Mouse (Mus musculus) urinary bladder, adult 18-20 months (tissue): Measurements from ENCODE around the gene Efna2.
"Not testable (repeated sequence)": the region's sequence is repeated elsewhere in the genome, so short reads cannot be mapped to it uniquely, and the experiment has no call there.

Experiments
- DNase-seq, 2 experiments: peaks; one replicate each; pipeline ENCODE4 v3.0.0; 2022; ENCODE audit warnings: low spot score in 2 of 2, mixed read lengths in 2 of 2

The Efna2 gene

DNA sequence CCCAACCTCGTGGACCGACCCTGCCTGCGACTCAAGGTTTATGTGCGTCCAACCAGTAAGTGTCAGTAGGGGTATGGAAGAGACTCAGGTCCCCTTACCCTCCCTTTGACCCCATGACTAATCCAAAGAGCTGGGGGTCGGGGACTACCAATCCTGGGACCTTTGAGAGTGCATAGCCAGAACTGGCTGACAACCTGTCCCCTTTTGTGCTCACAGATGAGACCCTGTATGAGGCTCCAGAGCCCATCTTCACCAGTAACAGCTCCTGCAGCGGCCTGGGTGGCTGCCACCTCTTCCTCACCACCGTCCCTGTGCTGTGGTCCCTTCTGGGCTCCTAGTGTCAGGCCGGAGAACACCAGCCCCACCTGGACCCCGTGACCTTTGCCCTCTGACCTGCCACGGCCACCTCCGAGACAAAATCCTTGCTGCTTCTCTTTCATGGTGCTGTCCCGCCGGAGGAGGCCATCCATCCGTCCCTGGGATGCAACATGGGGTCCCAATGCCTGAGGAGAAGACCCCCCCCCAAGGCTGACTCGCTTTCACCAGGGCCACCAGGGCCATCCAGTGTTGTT is 9.3 kb downstream of the Efna2 start:
- DNase-seq: no peak

DNA sequence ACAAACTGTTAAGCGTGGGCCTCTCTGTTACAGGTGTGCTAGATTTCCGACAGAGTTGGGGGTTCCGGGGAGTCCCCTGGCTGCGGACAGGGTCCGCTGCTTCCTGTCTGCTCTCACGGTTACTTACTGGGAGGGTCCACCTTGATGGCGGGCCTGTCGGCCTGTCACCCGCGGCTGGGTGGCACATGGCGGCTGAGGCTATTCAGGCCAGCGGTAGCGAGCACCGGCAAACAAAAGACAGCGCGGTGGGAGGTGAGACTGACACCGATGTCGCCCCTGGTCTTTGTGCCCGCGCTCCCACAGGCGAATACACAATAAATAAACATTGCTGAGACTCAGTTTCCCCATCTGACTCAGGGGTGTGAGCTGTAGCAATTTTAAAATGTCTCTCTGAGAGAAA is 10.7 kb downstream of the Efna2 start:
- no peak for DNase-seq

DNA sequence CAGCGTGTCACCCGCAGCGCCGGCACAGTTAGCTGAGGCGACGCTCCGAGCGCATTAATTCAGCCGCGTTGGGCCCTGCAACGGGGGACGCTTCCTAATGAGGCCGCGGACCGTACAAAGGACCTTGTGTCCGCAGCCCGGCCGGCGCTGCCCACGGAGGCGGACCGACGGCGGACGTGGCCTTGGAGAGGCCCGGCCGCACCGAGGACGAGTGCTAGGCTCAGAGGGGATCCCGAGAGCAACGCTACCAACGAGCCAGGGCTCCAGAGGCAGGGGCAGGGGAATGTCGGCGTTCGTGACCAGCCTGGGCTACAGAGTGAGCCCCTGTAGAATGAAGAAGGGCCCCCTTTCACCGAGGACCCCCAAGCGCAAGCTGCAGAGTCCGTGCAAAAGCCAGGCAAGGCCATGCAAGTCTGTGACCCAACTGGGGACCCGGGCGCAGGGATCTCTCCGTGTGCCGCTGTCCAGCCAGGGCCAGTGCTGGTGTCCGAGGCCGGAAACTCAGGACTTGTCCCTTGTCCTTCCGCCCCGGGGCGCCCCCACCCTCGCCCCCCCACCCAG is 11.3 kb downstream of the Efna2 start:
- no peak for DNase-seq

DNA sequence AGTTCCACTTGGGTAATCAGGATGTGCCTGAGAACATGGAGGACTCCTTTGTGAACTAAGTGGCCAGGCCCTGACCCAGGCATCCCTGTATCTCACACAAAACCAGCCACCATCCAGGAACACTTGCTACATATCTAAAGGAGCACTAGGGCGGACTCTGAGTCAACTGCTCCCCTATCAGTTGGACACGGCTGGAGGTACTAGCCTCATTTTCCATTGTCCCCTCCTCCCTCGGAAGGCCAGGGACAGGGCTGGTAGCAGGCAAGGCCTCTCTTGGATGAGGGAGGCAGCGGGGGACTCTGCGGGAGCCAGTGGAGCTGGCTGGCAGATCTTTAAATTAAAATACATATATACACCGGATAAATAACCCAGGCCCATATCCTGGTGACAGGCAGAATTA is 14.7 kb downstream of the Efna2 start:
- no peak for DNase-seq

DNA sequence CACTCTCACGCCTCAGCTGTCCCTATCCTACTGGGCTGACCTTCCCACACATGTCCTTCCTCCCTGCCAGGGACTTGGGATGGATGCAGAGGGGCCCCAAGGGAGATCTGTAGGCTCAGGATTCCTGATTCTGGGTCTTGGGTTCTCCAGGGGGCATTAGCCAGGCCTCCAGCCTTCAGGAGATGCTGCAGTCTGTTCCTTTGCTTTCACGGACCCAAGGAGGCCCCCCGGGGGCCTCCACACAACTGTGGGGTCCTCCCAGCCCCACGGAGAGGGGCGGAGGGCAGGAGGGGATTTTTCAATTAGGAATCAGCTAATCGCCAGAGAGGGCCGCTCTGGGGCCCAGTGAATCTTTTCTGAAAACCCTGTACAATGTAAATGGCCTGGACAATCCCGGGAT is 15.2 kb downstream of the Efna2 start:
- DNase-seq: no peak

DNA sequence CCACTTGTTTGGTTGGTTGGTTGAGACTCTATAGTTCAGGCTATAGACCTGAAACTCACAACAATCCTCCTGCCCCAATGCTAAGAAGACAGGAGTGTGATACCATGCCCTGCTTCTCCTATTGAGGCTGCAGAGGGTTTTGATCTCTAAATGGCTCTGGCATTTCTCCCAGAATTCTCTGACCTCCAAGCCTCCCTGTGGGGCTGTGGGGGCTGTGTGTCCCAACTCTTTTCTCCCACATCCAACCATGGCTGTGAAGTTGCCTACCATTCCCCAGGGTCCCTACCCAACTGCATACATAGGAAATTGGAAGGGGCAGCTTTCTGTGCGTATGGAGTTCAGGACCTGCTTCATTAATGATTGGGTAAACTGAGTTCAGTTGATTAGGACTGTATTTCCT is 16.9 kb downstream of the Efna2 start:
- no peak for DNase-seq

DNA sequence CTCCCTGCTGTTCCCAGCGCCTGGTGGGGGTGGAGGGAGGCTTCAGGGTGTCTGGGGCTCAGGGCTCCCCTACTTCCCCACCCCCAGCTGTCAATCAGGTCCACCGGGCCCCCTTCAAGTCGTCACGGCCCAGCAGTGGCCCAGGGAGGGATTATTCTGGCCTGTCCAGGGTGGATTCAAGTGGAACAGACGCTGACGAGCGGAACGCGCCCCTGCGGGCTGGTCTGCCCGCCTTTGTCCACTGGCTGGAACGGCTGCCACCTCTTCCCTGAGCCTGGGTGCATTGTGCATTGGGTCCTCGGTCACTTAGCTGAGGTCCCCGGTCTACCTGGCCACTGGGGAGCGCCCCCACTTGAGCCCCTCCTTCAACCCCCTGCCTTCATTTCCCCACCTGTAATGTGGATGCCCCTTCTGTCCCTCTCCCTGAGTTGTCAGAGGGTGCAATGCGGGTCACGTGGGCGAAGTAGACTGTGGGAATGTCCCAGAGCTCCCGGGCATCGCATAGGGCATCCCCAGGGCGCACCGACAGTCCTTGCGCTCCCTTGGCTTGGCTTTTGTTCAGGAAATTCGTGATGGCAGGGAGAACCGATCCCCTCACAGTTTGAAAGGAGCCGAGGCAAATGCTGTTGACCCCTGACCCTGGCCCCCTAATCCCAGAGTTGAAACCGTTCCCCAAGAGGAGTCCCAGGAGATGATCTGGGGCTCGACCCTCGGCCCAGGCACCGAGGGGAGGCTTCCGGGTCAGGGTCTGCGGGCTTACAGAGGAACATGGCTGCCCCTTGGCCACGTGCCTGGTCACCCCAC is 17.7 kb downstream of the Efna2 start:
- no peak for DNase-seq

DNA sequence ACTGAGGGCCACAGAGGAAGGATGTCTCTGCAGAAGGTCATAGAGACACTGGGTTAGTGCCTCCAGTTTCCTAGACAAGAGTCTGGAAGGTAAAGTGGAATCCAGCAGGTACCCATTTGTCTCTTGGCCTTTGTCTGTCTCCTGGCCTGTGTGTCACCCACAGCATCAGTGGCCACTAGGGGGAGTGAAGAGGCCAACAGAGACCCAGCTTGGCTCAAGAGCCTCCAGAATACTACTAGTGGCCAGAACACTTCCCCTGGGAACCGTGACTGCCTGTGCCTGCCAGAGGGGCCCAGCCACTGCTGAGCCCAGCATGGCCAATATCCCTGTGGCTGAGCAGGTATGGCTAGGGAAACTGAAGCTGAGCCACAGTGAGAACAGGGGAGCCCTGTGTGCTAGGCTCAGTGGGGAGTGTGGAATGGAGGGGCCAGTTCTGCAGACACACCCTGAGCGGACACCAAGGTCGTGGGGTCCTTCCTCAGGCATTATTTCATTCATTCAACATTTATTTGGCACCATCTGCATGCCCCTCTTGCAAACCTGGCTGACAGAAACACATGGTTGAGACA is 20.2 kb downstream of the Efna2 start:
- peak; percentile 47 to 61 for DNase-seq

DNA sequence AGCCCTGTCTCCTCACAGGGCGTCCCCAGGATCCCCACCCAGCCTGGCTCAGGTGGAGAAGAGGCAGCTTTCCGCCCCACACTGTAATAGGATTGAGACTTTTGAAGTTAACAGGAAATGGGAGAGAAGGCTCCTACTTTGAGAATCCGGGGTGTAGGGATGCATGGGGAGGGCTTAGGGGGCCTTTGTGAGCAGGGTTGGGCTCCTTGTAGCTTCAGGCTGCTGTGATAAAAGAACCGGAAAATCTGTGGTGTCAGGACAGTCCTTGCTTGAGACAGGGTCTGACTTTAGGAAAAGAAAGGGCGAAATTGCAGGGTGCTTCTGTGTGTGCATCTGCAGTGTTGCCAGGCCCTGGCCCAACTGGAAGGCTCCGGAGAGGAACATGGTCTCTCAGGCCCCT is 21.2 kb downstream of the Efna2 start:
- no peak for DNase-seq

DNA sequence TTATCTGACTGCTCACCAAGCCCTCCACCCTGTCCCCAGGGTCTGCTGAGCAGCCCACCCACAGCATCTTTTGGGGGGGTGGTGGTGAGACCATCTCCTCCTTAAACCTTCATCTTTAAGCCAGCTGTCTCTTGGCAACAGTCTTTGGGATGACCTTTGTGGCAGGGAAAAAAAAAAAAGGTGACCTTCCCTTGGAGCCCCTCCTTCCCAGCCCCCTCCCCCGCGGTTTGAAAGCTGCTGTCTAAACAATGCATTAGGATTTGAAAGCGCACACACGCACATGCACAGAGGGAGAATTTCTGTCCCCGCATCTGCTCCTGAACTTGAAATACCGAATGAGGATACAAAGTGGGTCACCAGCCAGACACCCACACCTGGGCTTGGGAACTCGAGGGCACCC is 24.8 kb downstream of the Efna2 start:
- no peak for DNase-seq

DNA sequence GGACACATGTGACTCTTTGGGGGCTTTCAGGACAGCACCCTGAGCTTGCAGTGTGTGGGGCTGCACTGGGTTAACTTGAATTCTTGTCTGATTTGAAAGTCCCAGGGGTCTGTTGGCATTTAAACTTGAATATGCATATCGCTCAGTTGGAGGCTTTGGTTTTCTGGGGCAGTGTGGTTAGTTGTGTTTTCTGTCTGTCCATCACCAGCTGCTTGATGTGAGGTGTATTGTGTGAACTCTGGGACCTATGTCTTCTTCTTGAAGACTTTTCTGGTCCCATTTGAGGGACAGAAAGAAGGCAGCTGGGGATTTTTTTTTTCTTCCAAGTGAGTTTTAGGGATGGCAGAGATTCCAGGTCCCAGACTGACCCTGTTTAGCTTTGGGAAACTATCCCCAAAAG is 27.9 kb downstream of the Efna2 start:
- DNase-seq: no peak

DNA sequence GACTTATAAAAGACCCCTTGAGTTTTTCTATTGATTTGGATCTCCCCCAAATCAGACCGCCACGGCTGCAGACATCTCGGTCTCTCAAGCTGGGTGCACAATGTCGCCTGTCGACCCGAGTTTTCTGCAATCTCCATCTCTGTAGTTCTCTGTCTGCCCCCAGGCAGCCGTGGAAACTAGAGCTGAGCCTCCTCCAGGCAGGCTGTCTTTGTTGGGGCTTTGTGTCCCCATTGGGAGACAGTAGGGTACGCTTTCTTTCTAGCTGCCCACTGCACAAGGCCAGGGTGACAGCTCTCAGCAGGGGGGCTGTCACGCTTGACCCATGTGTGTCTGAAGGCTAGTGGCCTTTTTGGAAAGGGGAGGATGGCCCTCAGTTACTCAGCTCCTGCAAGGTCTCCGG is 28.4 kb downstream of the Efna2 start:
- no peak for DNase-seq

DNA sequence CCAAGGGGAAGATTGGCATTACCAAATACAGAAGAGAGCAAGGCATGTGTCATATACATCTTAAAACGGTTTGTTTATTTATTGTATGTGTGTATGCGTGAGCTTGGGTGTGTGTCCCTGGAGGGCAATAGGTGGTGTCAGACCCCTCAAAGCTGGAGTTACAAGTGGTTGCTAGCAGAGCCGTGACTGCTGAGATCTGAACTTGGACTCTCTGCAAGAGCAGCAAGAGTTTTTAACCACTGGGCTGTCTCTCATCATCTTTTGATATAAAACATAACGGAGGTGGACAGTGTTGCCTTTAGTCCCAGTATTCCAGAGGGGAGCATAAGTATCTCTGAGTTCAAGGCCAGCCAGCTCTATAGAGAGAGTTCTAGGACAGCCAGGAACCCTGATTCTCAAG is 29.0 kb downstream of the Efna2 start:
- DNase-seq: no peak

DNA sequence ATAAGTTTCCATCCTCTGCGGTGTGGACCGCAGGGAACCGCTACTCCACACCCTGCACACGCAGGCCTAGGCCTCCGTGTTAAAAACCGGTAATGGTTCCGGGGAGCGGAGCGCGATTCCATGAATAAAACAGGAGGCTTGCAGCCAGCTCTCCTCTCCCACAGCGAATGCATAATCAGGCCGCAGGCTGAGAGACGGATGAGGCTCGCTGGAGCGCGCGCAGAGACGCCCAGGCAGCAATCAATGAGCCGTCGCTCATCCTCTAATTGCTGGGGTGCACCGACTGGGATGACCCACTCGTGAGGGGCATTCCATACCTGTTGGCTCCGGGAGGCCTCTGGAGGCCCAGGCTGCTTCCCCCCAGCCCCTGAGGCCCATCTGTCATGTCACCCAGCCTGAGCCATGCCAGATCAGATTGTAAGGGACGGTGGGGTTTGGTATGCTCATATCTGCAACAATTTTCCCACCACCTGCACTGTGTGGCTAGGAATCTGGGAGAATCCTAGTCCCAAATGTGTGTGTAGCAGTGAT is 29.6 kb downstream of the Efna2 start:
- DNase-seq: no peak

DNA sequence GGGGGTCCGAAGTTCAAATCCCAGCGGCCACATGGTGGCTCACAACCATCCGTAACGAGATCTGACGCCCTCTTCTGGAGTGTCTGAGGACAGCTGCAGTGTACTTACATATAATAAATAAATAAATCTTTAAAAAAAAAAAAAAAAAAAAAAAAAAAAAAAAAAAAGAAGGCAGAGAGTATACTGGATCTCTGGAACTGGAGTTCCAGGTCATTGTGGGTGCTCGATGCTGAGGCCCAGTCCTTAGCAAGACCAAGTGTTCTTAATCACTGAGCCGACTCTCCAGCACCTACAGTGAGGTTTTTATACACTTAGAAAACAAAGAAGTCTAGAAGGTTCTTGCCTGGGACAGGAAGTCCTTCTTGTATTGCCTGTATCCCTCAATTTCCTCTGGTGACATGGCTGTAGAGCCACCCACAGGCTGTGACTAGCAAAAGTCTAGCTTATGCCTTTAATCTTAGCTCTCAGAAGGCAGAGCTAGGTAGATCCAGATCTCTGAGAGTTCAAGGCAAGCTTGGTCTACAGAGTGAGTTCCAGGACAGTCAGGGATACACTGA is 32.3 kb downstream of the Efna2 start:
- not testable (repeated sequence) for DNase-seq

DNA sequence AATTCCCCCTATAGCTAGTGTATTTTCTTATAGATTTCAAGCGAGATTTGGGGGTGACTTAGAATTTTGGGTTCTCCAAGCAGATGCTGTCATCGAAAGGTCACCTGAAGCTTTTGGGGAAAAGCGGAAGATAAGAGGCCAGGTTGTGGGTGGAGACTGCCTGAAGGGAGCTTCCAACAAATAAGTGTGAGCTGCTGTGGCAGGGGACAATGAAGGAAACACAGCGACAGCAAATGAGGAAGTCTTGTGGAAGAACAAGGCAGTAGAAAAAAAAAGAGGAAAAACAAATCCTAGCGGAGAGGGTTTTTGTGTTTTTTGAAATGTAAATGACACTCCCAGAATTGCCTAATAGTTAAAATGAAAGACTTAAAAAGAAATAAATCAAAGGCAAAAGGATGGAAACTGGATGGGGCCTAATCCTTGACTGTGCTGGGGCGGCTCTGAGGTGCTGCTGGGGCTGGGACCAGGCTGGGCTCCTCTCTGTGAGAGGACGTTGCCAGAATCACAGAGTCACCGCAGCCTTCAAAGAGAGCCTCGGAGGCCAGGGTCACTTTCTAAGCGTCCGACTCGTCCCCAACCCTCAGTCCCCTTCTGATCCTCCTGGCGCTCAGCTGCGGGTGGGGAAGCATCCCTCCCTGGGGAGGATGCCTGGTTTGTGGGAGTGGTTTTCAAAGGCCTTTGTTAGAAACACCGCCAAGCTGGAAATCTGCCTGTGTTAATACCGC is 35.9 kb downstream of the Efna2 start:
- no peak for DNase-seq

DNA sequence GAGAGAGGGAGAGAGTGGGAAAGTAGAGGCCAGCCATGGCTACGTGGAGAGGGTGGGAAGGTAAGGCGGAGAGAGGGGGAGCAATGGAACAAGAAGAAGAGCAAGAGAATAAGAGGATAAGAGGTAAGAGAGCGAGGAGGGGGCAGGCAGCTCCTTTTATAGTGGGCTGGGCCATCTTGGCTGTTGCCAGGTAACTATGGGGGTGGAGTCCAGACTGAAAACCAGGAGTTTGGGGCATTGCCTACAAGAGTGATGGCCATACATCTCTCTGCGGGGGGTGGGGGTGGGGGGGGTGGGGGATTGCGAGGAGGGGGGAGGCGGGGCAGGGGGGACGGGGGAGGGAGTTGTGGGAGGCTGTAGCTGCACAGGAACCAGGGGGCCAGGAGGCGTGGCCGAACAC is 41.4 kb downstream of the Efna2 start:
- no peak for DNase-seq

DNA sequence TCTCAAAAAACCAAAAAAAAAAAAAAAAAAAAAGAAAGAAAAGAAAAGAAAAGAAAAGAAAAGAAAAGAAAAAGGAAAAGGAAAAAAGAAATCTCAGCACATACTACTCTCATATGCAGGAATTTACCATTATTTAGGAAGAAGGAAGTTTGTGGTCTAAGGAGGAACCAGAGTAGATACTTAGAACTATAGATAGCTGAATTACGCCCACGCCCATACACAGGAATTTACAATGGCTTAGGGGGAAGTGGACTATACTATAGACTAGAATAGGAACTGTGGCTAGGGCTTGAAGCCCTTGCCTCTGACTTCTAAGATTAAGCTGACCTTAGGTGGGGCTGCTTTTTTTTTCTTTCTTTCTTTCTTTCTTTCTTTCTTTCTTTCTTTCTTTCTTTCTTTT is 43.9 kb downstream of the Efna2 start:
- not testable (repeated sequence) for DNase-seq

DNA sequence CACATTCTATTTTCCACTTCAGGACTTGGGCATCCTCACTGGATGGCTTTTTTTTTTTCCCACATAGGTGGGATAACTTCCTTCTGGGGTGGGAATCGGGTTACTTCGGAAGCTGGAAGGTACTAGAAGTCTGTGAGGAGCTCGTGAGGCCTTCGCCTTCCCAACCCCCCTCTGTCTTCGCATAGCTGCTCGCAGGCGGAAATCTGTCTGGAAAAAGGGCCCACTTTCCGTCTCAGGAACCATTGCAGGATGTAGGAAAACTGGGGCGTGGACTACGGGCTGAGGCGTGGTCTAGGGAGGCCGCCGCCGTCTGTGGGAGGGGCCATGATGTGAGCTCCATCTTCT is 46.8 kb downstream of the Efna2 start:
- no peak for DNase-seq

DNA sequence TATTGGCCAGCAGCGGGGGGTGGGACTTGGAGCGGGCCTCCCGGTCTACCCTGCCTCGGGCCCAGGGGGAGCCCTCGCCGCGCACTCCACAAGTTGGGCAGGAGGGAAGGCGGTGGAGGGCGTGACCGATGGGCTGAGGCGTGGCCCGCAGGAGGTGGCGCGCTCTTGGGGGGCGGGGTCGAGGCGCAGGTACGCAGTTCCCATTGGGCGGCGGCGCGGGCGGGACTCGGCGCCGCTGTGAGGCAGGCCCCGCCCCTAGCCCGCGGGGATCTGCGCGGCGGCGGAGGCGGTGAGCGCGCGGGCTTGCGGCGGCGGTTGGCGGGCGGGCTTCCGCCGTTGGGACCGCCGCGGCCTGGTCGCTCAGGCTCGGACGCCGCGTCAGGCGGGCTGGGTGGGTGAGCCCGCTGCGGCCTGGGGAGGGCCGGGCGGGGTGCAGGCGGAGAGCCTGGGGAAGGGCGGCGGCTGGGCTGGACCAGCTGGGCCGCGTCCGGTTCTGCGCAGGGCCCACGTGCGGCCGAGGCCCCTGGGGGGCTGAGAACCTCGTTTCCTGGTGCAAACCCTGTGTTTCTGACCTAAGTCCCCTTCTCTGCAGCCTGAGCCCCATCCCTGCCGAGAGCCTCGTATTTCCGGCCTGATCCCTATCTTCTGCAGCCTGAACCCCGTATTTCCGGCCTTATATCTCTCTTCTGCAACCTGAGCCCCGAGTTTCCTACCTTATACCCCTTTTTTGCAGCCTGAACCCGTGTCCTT is 47.3 kb downstream of the Efna2 start, which contains the start of gene Mum1:
Gene Mum1, plus strand, starts transcription at position 19 of the 750 bp plus-strand sequence.
- DNase-seq: peak; percentile 96 to 99

DNA sequence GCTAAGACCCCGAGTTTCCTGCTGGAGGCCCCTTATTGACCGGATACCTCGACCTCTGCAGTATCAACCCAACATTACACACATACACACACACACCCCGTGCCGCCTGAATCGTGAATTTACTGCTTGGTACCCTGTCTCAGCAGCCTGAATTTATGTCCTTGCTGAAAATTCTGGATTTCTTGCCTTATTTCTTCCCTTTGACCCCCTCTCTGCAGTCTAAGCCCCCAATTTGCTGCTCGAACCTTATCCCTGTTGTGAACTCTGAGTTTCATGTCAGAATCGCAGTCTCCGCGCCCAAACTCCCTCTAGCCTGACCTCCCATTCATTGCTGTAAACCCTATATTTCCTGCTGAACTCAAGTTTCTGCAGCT is 47.9 kb downstream of the Efna2 start:
- DNase-seq: no peak
